Mouse (Mus musculus) gastrocnemius, adult 18-20 months (tissue): ENCODE data around the gene Hmx1. TPM values are rescaled to one million over a fixed set of nuclear protein-coding genes. Genes with fewer than 3 reads are reported as not detected.

ENCODE experiments used
- total RNA-seq, 2 experiments: library from RNA; stranded (reverse); gene quantifications; 2 replicates each; pipeline ENCODE4 v1.2.3; 2021

Gene Hmx1
- total RNA-seq, 2 experiments from 2014 or later, result not detected

Other genes with a start within 250 kb of the Hmx1 start
- under 1 TPM; 0.18 to 0.31 TPM for gene Adra2c, start 110.8 kb upstream of the Hmx1 start, total RNA-seq
- under 1 TPM in 1 of 2 experiments, not detected in 1; 0.12 TPM for gene Cpz, start 136.6 kb downstream of the Hmx1 start, total RNA-seq
- 1 to 10 TPM; 1.7 TPM for gene Trmt44, start 186.0 kb downstream of the Hmx1 start, total RNA-seq
- 10 to 100 TPM; 17.3 to 18.2 TPM for gene Acox3, start 193.9 kb downstream of the Hmx1 start, total RNA-seq